Mouse (Mus musculus): ENCODE results near the gene Cfap70. TPM values are rescaled to one million over a fixed set of nuclear protein-coding genes. Genes with fewer than 3 reads are reported as not detected.

Gene Cfap70
- total and polyA plus RNA-seq, 3 experiments, result 0.11 TPM; not detected in 2

- no peak for TF ChIP-seq RAD21 (IDR thresholded peaks at IDR 0.05; ENCODE audit: low read depth, low read length)
- TF ChIP-seq E2F4 (IDR thresholded peaks at IDR 0.05; ENCODE audit: borderline replicate concordance, low read depth, low read length), result no peak
- peak; percentile 73 for TF ChIP-seq TBP (IDR thresholded peaks at IDR 0.05; ENCODE audit: low read depth, low read length)
- TF ChIP-seq POLR2A (IDR thresholded peaks at IDR 0.05; ENCODE audit: control insufficient read depth in 1 of 2, insufficient read depth in 1 of 2, low read depth in 1 of 2, low read length in 2 of 2, poor library complexity in 1 of 2), result peak; percentile 68 to 96
These were observed 58.7 kb downstream of the Cfap70 start, which contains the start of gene Mrps16 (continued) for GRCm38 (mm10) chr14:20393205-20393913.

GRCm38 (mm10) chr14:20392326-20392725, 59.7 kb downstream of the Cfap70 start:
- Histone ChIP-seq H3K9ac (ENCODE audit: control insufficient read depth, low read depth, low read length, poor library complexity, severe bottlenecking) (peak overlapping the region; percentile 44), H3K27me3 (ENCODE audit: control insufficient read depth in 1 of 2, insufficient read depth in 2 of 2, low read length in 2 of 2) (no peaks in the 10 kb centered on the region), H3K27ac (ENCODE audit: control insufficient read depth, low read depth, low read length) (peak overlapping the region; percentile 3; the same call in 1 of the 2 replicates), H3K9me3 (replicated peaks; ENCODE audit: insufficient read depth, low read length) (no peaks in the 10 kb centered on the region), H3K36me3 (ENCODE audit: control insufficient read depth in 1 of 2, insufficient read depth in 2 of 2, low read length in 2 of 2) (peaks cover 0 to 21% of the 10 kb centered on the region in 2 experiments; a peak in 3 of 4 replicates), H3K79me2 (ENCODE audit: control insufficient read depth, insufficient read depth, low read length, poor library complexity) (peaks cover 23% of the 10 kb centered on the region), H3K4me1 (ENCODE audit: control insufficient read depth in 1 of 2, insufficient read depth in 2 of 2, low read length in 2 of 2) (peaks cover 12 to 20% of the 10 kb centered on the region in 2 experiments; a peak in 3 of 4 replicates), H3K4me3 (ENCODE audit: control insufficient read depth in 1 of 2, insufficient read depth in 1 of 2, low read depth in 2 of 2, low read length in 2 of 2) (peak overlapping the region; percentile 17 to 46)
- peak; percentile 70 for DNase-seq (ENCODE audit: low read depth, low spot score)
- no peak for TF ChIP-seq SMC3 (IDR thresholded peaks at IDR 0.05; ENCODE audit: low read depth, low read length)

GRCm38 (mm10) chr14:20389446-20390079, 62.5 kb downstream of the Cfap70 start:
- Histone ChIP-seq H3K27me3 (ENCODE audit: control insufficient read depth in 1 of 2, insufficient read depth in 2 of 2, low read length in 2 of 2) (no peaks in the 10 kb centered on the region), H3K9ac (ENCODE audit: control insufficient read depth, low read depth, low read length, poor library complexity, severe bottlenecking) (peak overlapping the region; percentile 89), H3K4me1 (ENCODE audit: control insufficient read depth in 1 of 2, insufficient read depth in 2 of 2, low read length in 2 of 2) (peaks cover 15 to 33% of the 10 kb centered on the region in 2 experiments), H3K9me3 (replicated peaks; ENCODE audit: insufficient read depth, low read length) (no peaks in the 10 kb centered on the region), H3K27ac (ENCODE audit: control insufficient read depth, low read depth, low read length) (no peak overlapping the region; the same call in 1 of the 2 replicates), H3K79me2 (ENCODE audit: control insufficient read depth, insufficient read depth, low read length, poor library complexity) (peaks cover 39% of the 10 kb centered on the region), H3K36me3 (ENCODE audit: control insufficient read depth in 1 of 2, insufficient read depth in 2 of 2, low read length in 2 of 2) (peaks cover 2 to 38% of the 10 kb centered on the region in 2 experiments; a peak in 3 of 4 replicates), H3K4me3 (ENCODE audit: control insufficient read depth in 1 of 2, insufficient read depth in 1 of 2, low read depth in 2 of 2, low read length in 2 of 2) (peak overlapping the region; percentile 66 to 94)
- no peak for TF ChIP-seq UBTF (IDR thresholded peaks at IDR 0.05; ENCODE audit: borderline replicate concordance, insufficient read depth, low read depth, low read length)
- TF ChIP-seq POLR2AphosphoS2 (IDR thresholded peaks at IDR 0.05; ENCODE audit: low read length), result peak; percentile 80; the same call in 1 of the 2 replicates
- TF ChIP-seq ZMIZ1 (IDR thresholded peaks at IDR 0.05; ENCODE audit: low read depth, low read length), result peak; percentile 31; the same call in 1 of the 2 replicates
- DNase-seq (ENCODE audit: low read depth, low spot score), result no peak

- Histone ChIP-seq H3K4me3 (ENCODE audit: control insufficient read depth in 1 of 2, insufficient read depth in 1 of 2, low read depth in 2 of 2, low read length in 2 of 2) (peak within 1 kb of the TSS; percentile 75 to 94), H3K4me1 (ENCODE audit: control insufficient read depth in 1 of 2, insufficient read depth in 2 of 2, low read length in 2 of 2) (peaks cover 11 to 28% of the 10 kb centered on the region in 2 experiments), H3K27ac (ENCODE audit: control insufficient read depth, low read depth, low read length) (peak within 1 kb of the TSS; percentile 79), H3K9me3 (replicated peaks; ENCODE audit: insufficient read depth, low read length) (no peaks in the 10 kb centered on the region), H3K79me2 (ENCODE audit: control insufficient read depth, insufficient read depth, low read length, poor library complexity) (peaks cover 40% of the 10 kb centered on the region), H3K27me3 (ENCODE audit: control insufficient read depth in 1 of 2, insufficient read depth in 2 of 2, low read length in 2 of 2) (no peaks in the 10 kb centered on the region), H3K36me3 (ENCODE audit: control insufficient read depth in 1 of 2, insufficient read depth in 2 of 2, low read length in 2 of 2) (peaks cover 6 to 36% of the 10 kb centered on the region in 2 experiments), H3K9ac (ENCODE audit: control insufficient read depth, low read depth, low read length, poor library complexity, severe bottlenecking) (peak within 1 kb of the TSS; percentile 91)
- DNase-seq (ENCODE audit: low read depth, low spot score), result peak; percentile 95
- TF ChIP-seq NRF1 (IDR thresholded peaks at IDR 0.05; ENCODE audit: insufficient read depth, low read depth, low read length, poor library complexity, severe bottlenecking), result peak; percentile 61
- TF ChIP-seq MYC (IDR thresholded peaks at IDR 0.05; ENCODE audit: low read depth, low read length), result no peak
- TF ChIP-seq TBP (IDR thresholded peaks at IDR 0.05; ENCODE audit: low read depth, low read length), result peak; percentile 71; the same call in 1 of the 2 replicates
- no peak for TF ChIP-seq ELF1 (IDR thresholded peaks at IDR 0.05; ENCODE audit: low read depth, low read length)
- TF ChIP-seq MAX (IDR thresholded peaks at IDR 0.05; ENCODE audit: low read length), result peak; percentile 10; the same call in 1 of the 2 replicates
- TF ChIP-seq NELFE (IDR thresholded peaks at IDR 0.05; ENCODE audit: low read depth, low read length), result peak; percentile 79
- TF ChIP-seq ZMIZ1 (IDR thresholded peaks at IDR 0.05; ENCODE audit: low read depth, low read length), result no peak; the same call in none of the 2 replicates
- no peak for TF ChIP-seq CHD1 (IDR thresholded peaks at IDR 0.05; ENCODE audit: low read depth, low read length)
- peak; percentile 81; the same call in 1 of the 2 replicates for TF ChIP-seq E2F4 (IDR thresholded peaks at IDR 0.05; ENCODE audit: borderline replicate concordance, low read depth, low read length)
- TF ChIP-seq USF2 (IDR thresholded peaks at IDR 0.05; ENCODE audit: borderline replicate concordance in 1 of 2, insufficient read depth in 1 of 2, low read depth in 1 of 2, low read length in 2 of 2), result no peak
- 0 out of 2 replicates have a peak, but pooled peaks have one; percentile 21 for TF ChIP-seq ETS1 (IDR thresholded peaks at IDR 0.05; ENCODE audit: low read depth, low read length)
- no peak for TF ChIP-seq RCOR1 (IDR thresholded peaks at IDR 0.05; ENCODE audit: low read depth, low read length)
- peak; percentile 82 for TF ChIP-seq MXI1 (IDR thresholded peaks at IDR 0.05; ENCODE audit: low read depth, low read length)
These were observed 63.4 kb downstream of the Cfap70 start, which contains the start of gene Dnajc9 for GRCm38 (mm10) chr14:20388441-20389129. Gene Dnajc9, minus strand, starts transcription at chr14:20388910.
